Mouse (Mus musculus) lung, postnatal 0 days (tissue): ENCODE measurements around the gene Gcnt2.

Experiments
- CTCF ChIP-seq: IDR thresholded peaks from 2 replicates; pipeline ENCODE4 v1.5.1; 2016; ENCODE audit warnings: antibody characterized with exemption, mild to moderate bottlenecking
- EP300 ChIP-seq: IDR thresholded peaks from 2 replicates; pipeline ENCODE4 v1.6.1; 2016; ENCODE audit warnings: antibody characterized with exemption, mild to moderate bottlenecking, control low read depth

DNA sequence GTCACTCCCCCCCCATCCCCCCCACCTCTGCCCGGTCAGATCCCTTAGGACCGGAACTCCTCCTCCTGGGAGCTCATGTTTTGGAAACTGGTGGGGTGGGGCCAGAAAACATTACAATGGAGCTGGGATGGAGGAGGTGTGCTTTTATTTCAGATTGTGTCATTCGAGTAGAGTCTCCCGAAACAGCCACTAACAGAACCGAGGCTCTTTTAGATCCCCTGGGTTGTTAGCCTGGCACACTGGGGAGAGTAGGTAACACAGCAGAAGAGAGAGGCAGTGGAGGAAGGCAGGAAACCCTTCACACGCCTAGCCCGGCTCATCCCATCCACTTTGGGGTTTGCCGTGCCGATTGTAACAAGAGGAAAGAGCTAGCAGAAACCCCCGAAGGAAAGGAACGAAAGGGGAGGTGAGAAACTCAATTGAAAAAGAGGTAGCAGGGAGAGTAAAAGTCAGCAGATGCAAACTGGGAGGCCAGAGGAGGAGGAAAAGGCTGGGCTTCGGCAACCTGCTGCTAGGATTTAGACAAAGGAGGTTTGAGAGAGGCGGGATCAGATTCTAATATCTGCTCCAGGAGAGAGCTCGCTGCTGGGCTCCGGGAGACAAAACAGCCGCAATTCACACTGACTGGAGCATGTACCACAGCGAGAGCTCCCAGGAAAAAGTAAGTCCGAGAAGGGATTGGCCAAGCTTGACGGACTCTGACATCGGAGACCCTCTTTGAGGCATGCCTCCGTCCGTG is 27.3 kb downstream of the Gcnt2 start:
- TF ChIP-seq CTCF (no peak), EP300 (no peak)
